Mouse (Mus musculus) G1E (cell line): ENCODE results near the gene Slc35b2.

Source experiments
- CTCF ChIP-seq: IDR thresholded peaks from 2 replicates; pipeline ENCODE4 v1.5.1; 2012; ENCODE audit warnings: low read depth, low read length, inconsistent platforms, mixed read lengths
- GATA1 ChIP-seq: IDR thresholded peaks from 2 replicates; pipeline ENCODE4 v1.6.1; 2012; ENCODE audit warnings: borderline replicate concordance, low read length, inconsistent platforms, mixed read lengths
- GATA2 ChIP-seq: IDR thresholded peaks from 2 replicates; pipeline ENCODE4 v1.6.1; 2012; ENCODE audit warnings: low read depth, low read length, inconsistent platforms, borderline replicate concordance
- POLR2AphosphoS5 ChIP-seq: IDR thresholded peaks from 2 replicates; pipeline ENCODE4 v1.6.1; 2012; ENCODE audit warnings: low read depth, low read length, inconsistent platforms; ENCODE audit not compliant: insufficient replicate concordance
- TAL1 ChIP-seq: conservative IDR thresholded peaks from 2 replicates; pipeline ENCODE4 v1.6.1; 2012; ENCODE audit warnings: low read depth, low read length, inconsistent platforms, mixed read lengths

DNA sequence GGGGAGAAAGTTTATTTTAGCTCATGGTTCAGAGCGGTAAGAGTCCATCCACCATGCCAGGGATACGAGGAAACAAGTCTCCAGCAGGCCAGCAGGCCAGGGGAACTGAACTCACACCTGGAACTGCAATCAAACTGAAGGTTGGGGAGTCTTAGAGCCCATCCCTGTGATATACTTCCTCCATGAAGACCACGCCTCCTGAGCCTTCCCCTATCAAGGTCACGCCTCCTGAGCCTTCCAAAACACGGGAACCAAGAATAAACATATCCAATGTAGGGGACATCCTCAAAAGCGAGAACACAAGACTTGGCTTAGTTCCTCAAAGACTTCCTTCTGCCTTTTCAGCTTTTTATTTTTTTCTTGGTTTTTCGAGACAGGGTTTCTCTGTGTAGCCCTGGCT, 49.2 kb downstream of the Slc35b2 start:
- TF ChIP-seq CTCF (no peak), GATA1 (no peak), GATA2 (no peak), POLR2AphosphoS5 (no peak), TAL1 (no peak)
